Mouse (Mus musculus) C2C12 (cell line): ENCODE measurements around the gene Otub1.

Source experiments
- CTCF ChIP-seq: IDR thresholded peaks from one replicate; pipeline ENCODE4 v1.5.1; 2011; ENCODE audit not compliant: control insufficient read depth, insufficient read depth, insufficient read length
- MAX ChIP-seq: IDR thresholded peaks from one replicate; pipeline ENCODE4 v1.6.1; 2011; ENCODE audit warnings: mild to moderate bottlenecking, control low read depth

GRCm38 (mm10) chr19:7189026-7189425 is 17.1 kb downstream of the Otub1 start:
- TF ChIP-seq MAX (no peak), CTCF (no peak)
